Mouse (Mus musculus): ENCODE measurements around the gene Efhc1.

DNA sequence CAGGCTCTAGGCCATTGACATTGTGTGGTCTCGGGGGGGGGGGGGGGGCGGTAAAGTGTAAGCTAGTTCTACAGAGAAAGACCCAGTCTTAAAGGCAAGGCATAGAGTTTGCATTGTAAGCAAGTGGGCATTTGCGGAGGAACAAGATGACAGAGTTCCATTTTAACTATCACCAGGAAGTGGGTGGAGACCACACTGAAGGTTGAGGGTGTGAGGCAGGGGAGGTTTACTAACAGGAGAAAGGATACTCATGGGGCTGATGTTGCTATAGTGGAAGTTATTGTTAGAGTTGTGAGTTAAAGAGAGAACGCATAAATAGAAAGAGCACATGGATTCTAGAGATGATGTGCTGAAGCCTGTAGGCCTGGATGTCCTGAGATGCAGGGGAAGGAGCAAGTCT is 25.1 kb upstream of the Efhc1 start:
- no peak for TF ChIP-seq USF1 (IDR thresholded peaks at IDR 0.05; ENCODE audit: low read depth, low read length)
- TF ChIP-seq POLR2A (IDR thresholded peaks at IDR 0.05; ENCODE audit: low read depth, low read length), result no peak
- no peak for TF ChIP-seq EP300 (IDR thresholded peaks at IDR 0.05; ENCODE audit: low read length)
- TF ChIP-seq CTCF (conservative IDR thresholded peaks at IDR 0.05 in 1 of 2, IDR thresholded peaks at IDR 0.05 in 1 of 2; ENCODE audit: low read depth in 2 of 2, low read length in 2 of 2), result no peak
- TF ChIP-seq UBTF (IDR thresholded peaks at IDR 0.05; ENCODE audit: low read depth, low read length), result no peak
- no peak for TF ChIP-seq RAD21 (IDR thresholded peaks at IDR 0.05; ENCODE audit: low read depth, low read length)
- no peak for TF ChIP-seq GABPA (IDR thresholded peaks at IDR 0.05; ENCODE audit: insufficient replicate concordance, low read depth, low read length)
